Comparison of ENCODE assay signal across 7 mouse cellular contexts in the genomic region with DNA sequence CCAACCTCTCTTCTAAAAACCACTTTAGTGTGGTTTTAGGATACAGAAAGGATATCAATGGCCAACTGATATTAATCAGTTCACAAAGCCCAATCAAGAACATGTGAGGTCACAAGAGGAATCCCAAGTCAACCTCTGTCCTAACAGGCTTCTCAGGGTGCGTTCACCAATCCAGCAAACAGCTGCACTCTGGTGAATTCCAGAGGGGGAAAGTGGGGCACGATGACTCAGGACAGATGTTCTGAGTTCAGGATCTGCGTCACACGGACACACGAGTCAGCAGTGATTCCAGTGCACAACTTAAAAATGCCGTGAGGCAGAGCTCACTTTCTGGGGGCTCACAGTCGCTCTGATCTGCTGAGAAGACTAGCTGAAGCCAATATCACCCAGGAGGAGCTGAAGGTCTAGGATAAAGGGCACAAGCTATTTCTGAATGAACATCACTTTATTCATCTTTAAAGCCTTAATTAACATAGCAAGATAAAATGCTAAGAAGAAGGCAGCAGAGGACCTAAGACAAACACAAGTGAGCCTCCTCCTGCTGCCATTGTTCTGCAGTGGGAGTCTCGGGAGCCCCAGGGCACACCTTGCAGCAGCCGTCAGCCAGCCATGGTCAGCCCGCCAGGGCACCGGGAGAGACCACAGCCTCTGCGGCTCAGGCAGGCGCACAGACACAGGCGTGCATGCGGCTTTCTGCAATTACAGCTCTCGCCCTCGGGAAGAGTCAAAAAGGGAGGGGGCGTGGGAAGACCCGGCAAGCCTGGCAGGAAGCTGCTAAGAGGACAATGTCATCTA. TPM values are rescaled to one million over a fixed set of nuclear protein-coding genes. Genes with fewer than 3 reads are reported as not detected.
DNase-seq lines count a peak whose midpoint lies in the region; ATAC-seq and TF ChIP-seq lines count a peak whose summit lies in the region.

No protein-coding gene starts in this region.

- peak; percentile 63 for ATAC-seq in lung, embryonic 14.5 days (ENCODE audit: insufficient read depth)
- peak; percentile 68 for ATAC-seq in common myeloid progenitor, adult 5-6 weeks (replicated peaks; ENCODE audit: low read depth, poor library complexity, severe bottlenecking)
- peak; percentile 69; the same call in 1 of the 2 replicates for ATAC-seq in heart, postnatal 0 days (ENCODE audit: insufficient read depth, low read depth)
- ATAC-seq in inflammation-experienced regulatory T-cells, adult 6 months = no peak

- no peak overlapping the region for H3K27ac ChIP-seq in lung, embryonic 14.5 days (ENCODE audit: low read depth)
- H3K27ac ChIP-seq in heart, postnatal 0 days (ENCODE audit: low read depth) = no peak overlapping the region
- peak overlapping the region; percentile 86 for H3K27ac ChIP-seq in olfactory bulb, adult 2 months (ENCODE audit: insufficient read depth, low read depth, low read length)

- peak overlapping the region; percentile 39; the same call in 1 of the 2 replicates for H3K9ac ChIP-seq in lung, embryonic 14.5 days
- H3K9ac ChIP-seq in heart, postnatal 0 days (replicated peaks; ENCODE audit: low read depth, low read length) = peak overlapping the region; percentile 52

- no peak for TF ChIP-seq EP300 in heart, postnatal 0 days (IDR thresholded peaks at IDR 0.05; ENCODE audit: low read depth)

- H3K36me3 ChIP-seq in lung, embryonic 14.5 days (ENCODE audit: insufficient read depth) = no peaks in the 10 kb centered on the region
- H3K36me3 ChIP-seq in heart, postnatal 0 days (replicated peaks; ENCODE audit: control insufficient read depth, insufficient read depth, low read length) = no peaks in the 10 kb centered on the region

- H3K4me3 ChIP-seq in lung, embryonic 14.5 days (ENCODE audit: low read depth, low read length) = peak overlapping the region; percentile 34
- H3K4me3 ChIP-seq in heart, postnatal 0 days (ENCODE audit: low read depth, low read length) = peak overlapping the region; percentile 51
- H3K4me3 ChIP-seq in olfactory bulb, adult 2 months (ENCODE audit: insufficient read depth, low read depth, low read length) = peak overlapping the region; percentile 58

- TF ChIP-seq CTCF in lung, embryonic 14.5 days (IDR thresholded peaks at IDR 0.05; ENCODE audit: low read depth) = no peak
- TF ChIP-seq CTCF in heart, postnatal 0 days (IDR thresholded peaks at IDR 0.05; ENCODE audit: low read depth) = no peak
- TF ChIP-seq CTCF in olfactory bulb, adult 2 months (IDR thresholded peaks at IDR 0.05; ENCODE audit: insufficient read depth, low read depth, low read length) = no peak

- H3K4me2 ChIP-seq in lung, embryonic 14.5 days = peak overlapping the region; percentile 64
- H3K4me2 ChIP-seq in heart, postnatal 0 days (ENCODE audit: low read depth, low read length) = peak overlapping the region; percentile 79

- H3K4me1 ChIP-seq in lung, embryonic 14.5 days (ENCODE audit: insufficient read depth) = peaks cover 5% of the 10 kb centered on the region; the same call in 1 of the 2 replicates
- peaks cover 9% of the 10 kb centered on the region; the same call in 1 of the 2 replicates for H3K4me1 ChIP-seq in heart, postnatal 0 days (ENCODE audit: control insufficient read depth, insufficient read depth)
- peaks cover 18% of the 10 kb centered on the region for H3K4me1 ChIP-seq in olfactory bulb, adult 2 months (ENCODE audit: control insufficient read depth, insufficient read depth, low read length)

- H3K27me3 ChIP-seq in lung, embryonic 14.5 days (ENCODE audit: insufficient read depth, low read length) = no peaks in the 10 kb centered on the region
- H3K27me3 ChIP-seq in heart, postnatal 0 days (ENCODE audit: control insufficient read depth, insufficient read depth, low read length) = no peaks in the 10 kb centered on the region

- TF ChIP-seq POLR2A in olfactory bulb, adult 2 months (IDR thresholded peaks at IDR 0.05; ENCODE audit: insufficient read depth, low read depth, low read length) = no peak

- DNase-seq in lung, embryonic 14.5 days = peak; percentile 68
- DNase-seq in lung, postnatal 25 days (ENCODE audit: low spot score) = no peak
- peak; percentile 13 for DNase-seq in heart, postnatal 0 days (ENCODE audit: low spot score)
- DNase-seq in liver = peak; percentile 14

- no peaks in the 10 kb centered on the region for H3K9me3 ChIP-seq in lung, embryonic 14.5 days (ENCODE audit: low read depth, low read length)
- H3K9me3 ChIP-seq in heart, postnatal 0 days (replicated peaks; ENCODE audit: control insufficient read depth, low read length) = no peaks in the 10 kb centered on the region

- WGBS in lung, embryonic 14.5 days = 18% methylated on average over 19 of the region's 19 CpGs
- 17% methylated on average over 19 of the region's 19 CpGs for WGBS in heart, postnatal 0 days
- WGBS in olfactory bulb, adult 2 months = 8% methylated on average over 19 of the region's 19 CpGs

RNA-seq across cellular contexts. Expression of gene Ttc39b, which starts 39.9 kb away (rescaled TPM):
- polyA plus RNA-seq in lung, embryonic 14.5 days (2014; fragmentation: Nextera tagmentation; extraction: Ambion mirVana) = 3.3 and 4.2 TPM in 2 replicates
- total RNA-seq in common myeloid progenitor, adult 5-6 weeks (2017) = 1.5 and 5.8 TPM in 2 replicates
- 2.9 and 4.3 TPM in 2 replicates for total RNA-seq in heart, postnatal 0 days (2014; rRNA removed; ENCODE audit: low replicate concordance)
- 3.0 and 4.1 TPM in 2 replicates for polyA plus RNA-seq in heart, postnatal 0 days (2015; fragmentation: Nextera tagmentation; extraction: Ambion mirVana)
- not detected in 2 replicates for polyA plus RNA-seq in olfactory bulb, adult 2 months (2012; ENCODE audit: insufficient read depth, insufficient read length, low replicate concordance, missing spikeins)
- 100 to 1,000 TPM; 108 to 137 (median 120) TPM for polyA plus RNA-seq in inflammation-experienced regulatory T-cells, adult 6 months (2017; shearing (Covaris generic))
